ENCODE assay signal across 8 mouse cellular contexts in the genomic region with DNA sequence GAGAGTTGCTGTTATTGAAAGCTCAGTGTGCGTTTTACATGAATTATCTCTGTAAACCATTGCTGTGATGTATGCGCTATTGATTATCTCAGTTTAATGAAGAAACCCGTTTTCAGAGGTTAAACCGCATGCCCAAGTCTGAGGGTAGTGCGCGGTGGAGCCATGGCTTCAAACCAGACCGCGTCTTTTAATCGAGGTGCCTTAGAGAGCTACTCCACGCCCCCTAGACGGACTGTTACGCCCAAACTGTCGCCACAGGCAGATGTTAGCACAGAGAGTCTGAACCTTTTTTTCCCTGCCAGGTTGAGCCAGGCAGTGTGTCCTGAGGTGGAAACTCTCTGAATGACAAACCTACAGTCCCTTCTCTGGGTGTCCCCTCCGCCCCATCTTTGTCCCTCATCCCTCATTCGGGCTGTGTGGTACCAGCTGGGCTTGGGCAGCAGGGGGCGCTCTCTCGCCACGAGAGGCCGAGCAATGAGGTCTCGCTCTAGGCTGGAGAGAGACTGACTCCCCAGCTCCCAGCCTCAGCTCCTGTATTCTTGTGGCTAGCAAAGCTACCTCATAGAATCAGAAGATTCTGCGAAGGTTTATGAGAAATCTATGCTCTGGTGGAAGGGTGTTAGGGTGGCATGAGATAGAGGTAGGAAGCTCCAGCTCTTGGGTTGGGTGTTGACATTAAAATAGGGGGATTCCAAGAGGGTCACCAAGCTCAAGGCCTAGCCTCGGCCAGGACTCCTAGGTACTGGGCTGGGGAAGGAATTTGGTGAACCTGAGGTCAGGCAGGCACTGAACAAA. TPM values are rescaled to one million over a fixed set of nuclear protein-coding genes. Genes with fewer than 3 reads are reported as not detected.
DNase-seq lines count a peak whose midpoint lies in the region; ATAC-seq and TF ChIP-seq lines count a peak whose summit lies in the region.

No protein-coding gene starts in this region.

- H3K4me1 ChIP-seq in megakaryocyte, embryonic 14.5 days = peaks cover 37% of the 10 kb centered on the region

- intact Hi-C loops in left cerebral cortex, adult 2 months (cut with DNase I) = loop anchor here (1.0 to 5.0 kb wide), 4 partner anchors 35 to 571 kb away; no protein-coding TSS in a partner anchor

- peak; percentile 81 for DNase-seq in ZHBTc4 (ENCODE audit: low read depth, low spot score)
- peak; percentile 95 for DNase-seq in gastrocnemius, postnatal 10 days
- peak; percentile 77 for DNase-seq in induced T-regulatory cell, adult 2 months (ENCODE audit: low read depth)
- DNase-seq in left cerebral cortex, adult 2 months (ENCODE audit: extremely low spot score in 1 of 2, low spot score in 2 of 2) = peak; percentile 77 to 85
- peak; percentile 70 for DNase-seq in right cerebral cortex, adult 18-20 months
- peak; percentile 78 for DNase-seq in urinary bladder, adult 2 months (ENCODE audit: low spot score)

- H3K4me3 ChIP-seq in left cerebral cortex, adult 2 months = no peak overlapping the region
- peak overlapping the region; percentile 10 for H3K4me3 ChIP-seq in megakaryocyte, embryonic 14.5 days (replicated peaks)

- peak; percentile 93 for ATAC-seq in common myeloid progenitor, adult 5-6 weeks (replicated peaks; ENCODE audit: low read depth, poor library complexity, severe bottlenecking)

- H3K27me3 ChIP-seq in megakaryocyte, embryonic 14.5 days (replicated peaks) = peaks cover 28% of the 10 kb centered on the region

- no peaks in the 10 kb centered on the region for H3K36me3 ChIP-seq in megakaryocyte, embryonic 14.5 days (replicated peaks; ENCODE audit: low read length)

- TF ChIP-seq CTCF in left cerebral cortex, adult 2 months (IDR thresholded peaks at IDR 0.05) = peak; percentile 99

- no peak overlapping the region for H3K27ac ChIP-seq in left cerebral cortex, adult 2 months

- no peaks in the 10 kb centered on the region for H3K9me3 ChIP-seq in megakaryocyte, embryonic 14.5 days

RNA-seq across cellular contexts. Expression of a gene that starts 41.7 kb away (rescaled TPM):
- total RNA-seq in common myeloid progenitor, adult 5-6 weeks (2017) = not detected in 2 replicates
- total RNA-seq in gastrocnemius, postnatal 10 days (2021) = not detected
- not detected for total RNA-seq in left cerebral cortex, adult 2 months (2021)
- polyA plus RNA-seq in megakaryocyte, embryonic 14.5 days (2012; ENCODE audit: insufficient read depth, low replicate concordance) = not detected in 2 replicates
- not detected in 2 replicates for polyA plus RNA-seq in urinary bladder, adult 2 months (2012; rRNA removed)

RNA-seq across cellular contexts. Expression of a gene that starts 48.0 kb away (rescaled TPM):
- total RNA-seq in common myeloid progenitor, adult 5-6 weeks (2017) = 49.4 and 78.2 TPM in 2 replicates
- total RNA-seq in gastrocnemius, postnatal 10 days (2021) = 100 to 1,000 TPM; 121 to 133 TPM
- total RNA-seq in left cerebral cortex, adult 2 months (2021) = 10 to 100 TPM; 66.4 to 71.1 TPM
- 62.3 and 197 TPM in 2 replicates for polyA plus RNA-seq in megakaryocyte, embryonic 14.5 days (2012; ENCODE audit: insufficient read depth, low replicate concordance)
- 77.3 and 83.9 TPM in 2 replicates for polyA plus RNA-seq in urinary bladder, adult 2 months (2012; rRNA removed)
